Mouse (Mus musculus) bone marrow, adult 2 months (tissue): ENCODE measurements around the gene A430078G23Rik.

Experiments used
- CTCF ChIP-seq: fragments of 200-500 bp; IDR thresholded peaks from 2 replicates; pipeline ENCODE4 v1.5.1; 2011; ENCODE audit warnings: low read length, control low read depth; ENCODE audit not compliant: control insufficient read depth, insufficient read depth
- POLR2A ChIP-seq: fragments of 200-500 bp; IDR thresholded peaks from 2 replicates; pipeline ENCODE4 v1.6.1; 2011; ENCODE audit warnings: low read depth, mild to moderate bottlenecking, control low read depth, low read length, borderline replicate concordance; ENCODE audit not compliant: control insufficient read depth

DNA sequence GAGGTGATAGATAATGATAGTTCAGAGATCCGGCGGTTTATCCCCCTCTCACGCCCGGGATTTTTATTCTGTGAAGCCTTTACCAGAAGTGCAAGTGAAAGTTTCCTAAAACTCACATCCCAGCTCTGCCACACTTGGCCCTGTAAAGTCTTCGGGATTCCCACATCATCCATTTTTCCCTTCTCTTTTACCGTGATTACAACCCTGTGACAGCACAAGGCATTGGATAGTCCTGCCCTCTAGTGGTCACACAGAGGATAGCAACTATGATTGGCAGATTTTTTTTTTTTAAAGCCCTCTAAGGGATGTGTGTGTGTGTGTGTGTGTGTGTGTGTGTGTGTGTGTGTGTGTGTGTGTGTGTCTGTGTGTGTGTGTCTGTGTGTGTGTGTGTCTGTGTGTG is 22.6 kb upstream of the A430078G23Rik start:
- no peak for TF ChIP-seq CTCF
- no peak for TF ChIP-seq POLR2A
